Mouse (Mus musculus): ENCODE results near the gene Nutm1. TPM values are rescaled to one million over a fixed set of nuclear protein-coding genes. Genes with fewer than 3 reads are reported as not detected.
"Not testable (repeated sequence)": the region's sequence is repeated elsewhere in the genome, so short reads cannot be mapped to it uniquely, and the experiment has no call there.

Gene Nutm1
- not detected in 2 replicates for polyA plus RNA-seq (2014; fragmentation: Nextera tagmentation; extraction: Ambion mirVana)

DNA sequence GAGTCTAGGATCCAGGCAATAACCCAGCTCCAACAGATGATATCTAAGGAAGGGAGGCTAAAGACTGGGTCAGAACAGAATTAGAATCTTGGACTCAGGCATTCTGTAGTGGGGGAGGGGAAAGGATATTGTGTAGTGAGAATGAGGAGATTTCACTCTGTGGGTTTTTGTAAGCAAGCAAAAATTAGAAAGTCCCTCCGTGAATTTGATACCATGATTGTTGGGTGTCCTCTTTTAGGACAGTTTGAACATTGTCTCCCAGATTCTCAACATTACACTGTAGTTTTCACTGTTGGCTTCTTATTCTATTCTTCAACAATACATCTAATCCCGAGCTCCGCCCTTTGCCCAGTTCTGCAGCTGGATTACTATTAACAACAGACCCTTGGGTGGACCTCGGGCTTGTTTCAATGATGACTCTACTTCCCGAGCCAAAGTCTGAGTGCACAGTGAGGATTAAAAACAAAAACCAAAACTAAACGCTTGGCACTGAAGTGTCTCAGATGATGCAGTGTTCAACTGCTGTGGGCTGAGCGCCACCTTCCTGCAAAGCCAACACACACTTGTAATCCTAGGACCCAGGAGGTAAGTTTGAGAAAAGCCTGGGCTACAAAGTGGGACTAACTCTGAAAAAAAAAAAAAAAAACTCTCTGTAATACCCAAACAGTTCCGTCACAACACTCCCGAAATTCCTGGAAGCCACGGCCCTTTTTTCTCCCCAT lies at the start of gene Nutm1:
Nutm1 (minus strand) TSS at position 51 of the 722 bp plus-strand sequence.
- H3K4me1 ChIP-seq (ENCODE audit: control insufficient read depth, insufficient read depth, low read length): no peaks in the 10 kb centered on the region
- H3K36me3 ChIP-seq (ENCODE audit: control insufficient read depth, insufficient read depth, low read length): no peaks in the 10 kb centered on the region
- H3K27ac ChIP-seq (replicated peaks; ENCODE audit: low read depth, low read length): no peak within 1 kb of the TSS
- ATAC-seq (ENCODE audit: insufficient number of reproducible peaks, low FRiP score, low TSS enrichment, low read depth) (no peak), DNase-seq (ENCODE audit: low spot score) (no peak)
- H3K9ac ChIP-seq (ENCODE audit: low read length): no peak within 1 kb of the TSS
- no peak within 1 kb of the TSS for H3K4me2 ChIP-seq (ENCODE audit: low read depth, severe bottlenecking)
- no peak within 1 kb of the TSS for H3K4me3 ChIP-seq (ENCODE audit: low read depth, low read length)
- WGBS: 81% methylated on average over 10 of the region's 10 CpGs
- no peaks in the 10 kb centered on the region for H3K27me3 ChIP-seq (ENCODE audit: control insufficient read depth, insufficient read depth, low read length)
- H3K9me3 ChIP-seq (ENCODE audit: control insufficient read depth, low read length): no peaks in the 10 kb centered on the region

DNA sequence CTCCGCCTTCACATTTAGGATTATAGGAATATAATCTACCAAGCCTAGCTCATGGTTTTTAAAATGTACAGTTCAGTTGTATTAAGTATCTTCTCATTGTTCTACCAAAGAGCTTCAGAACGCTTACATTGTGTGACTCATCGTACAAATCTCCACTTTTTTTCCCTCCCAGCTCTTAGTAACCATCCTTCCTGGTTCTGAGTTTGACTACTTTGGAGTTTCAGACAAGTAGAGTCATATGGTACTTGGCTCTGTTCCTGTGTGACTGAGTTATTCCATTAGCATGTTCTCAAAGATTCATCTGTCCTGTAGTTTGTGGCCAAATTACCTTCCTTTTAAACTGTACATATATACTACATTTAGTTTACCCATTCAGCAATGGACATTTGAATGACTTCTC lies 49.6 kb upstream of the Nutm1 start:
- no peak overlapping the region for H3K27ac ChIP-seq (replicated peaks; ENCODE audit: low read depth, low read length)
- no peaks in the 10 kb centered on the region for H3K9me3 ChIP-seq (ENCODE audit: control insufficient read depth, low read length)
- H3K4me3 ChIP-seq (ENCODE audit: low read depth, low read length): no peak overlapping the region
- no peak for ATAC-seq (ENCODE audit: insufficient number of reproducible peaks, low FRiP score, low TSS enrichment, low read depth)
- DNase-seq (ENCODE audit: low spot score): no peak
- H3K9ac ChIP-seq (ENCODE audit: low read length): no peak overlapping the region
- no peak overlapping the region for H3K4me2 ChIP-seq (ENCODE audit: low read depth, severe bottlenecking)
- no peaks in the 10 kb centered on the region for H3K27me3 ChIP-seq (ENCODE audit: control insufficient read depth, insufficient read depth, low read length)
- H3K4me1 ChIP-seq (ENCODE audit: control insufficient read depth, insufficient read depth, low read length): no peaks in the 10 kb centered on the region
- WGBS: 96% methylated on average over 3 of the region's 3 CpGs
- no peaks in the 10 kb centered on the region for H3K36me3 ChIP-seq (ENCODE audit: control insufficient read depth, insufficient read depth, low read length)

DNA sequence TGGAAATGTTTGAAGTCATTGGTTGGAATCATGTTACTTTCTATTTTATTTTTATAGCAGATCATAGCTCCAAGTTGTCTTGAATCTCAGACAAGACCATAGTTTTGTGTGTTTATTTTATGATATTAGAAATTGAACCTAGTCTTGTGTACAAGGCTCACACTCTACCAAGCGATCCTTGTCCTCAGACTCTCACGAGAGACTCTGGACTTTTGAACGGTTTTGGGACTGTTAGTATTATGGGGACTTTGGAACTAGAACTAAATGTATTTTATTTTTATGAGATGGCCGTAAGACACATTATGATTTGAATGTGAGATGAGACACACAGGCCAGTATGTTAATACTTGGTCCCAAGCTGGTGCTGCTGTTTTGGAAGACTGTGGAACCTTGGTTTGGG lies 39.1 kb upstream of the Nutm1 start:
- H3K9me3 ChIP-seq (ENCODE audit: control insufficient read depth, low read length): no peaks in the 10 kb centered on the region
- no peak overlapping the region for H3K27ac ChIP-seq (replicated peaks; ENCODE audit: low read depth, low read length)
- H3K4me3 ChIP-seq (ENCODE audit: low read depth, low read length): no peak overlapping the region
- H3K27me3 ChIP-seq (ENCODE audit: control insufficient read depth, insufficient read depth, low read length): no peaks in the 10 kb centered on the region
- H3K4me2 ChIP-seq (ENCODE audit: low read depth, severe bottlenecking): no peak overlapping the region
- DNase-seq (ENCODE audit: low spot score): no peak
- no peaks in the 10 kb centered on the region for H3K4me1 ChIP-seq (ENCODE audit: control insufficient read depth, insufficient read depth, low read length)
- no peak for ATAC-seq (ENCODE audit: insufficient number of reproducible peaks, low FRiP score, low TSS enrichment, low read depth)
- WGBS: 91% methylated on average over 4 of the region's 4 CpGs
- H3K9ac ChIP-seq (ENCODE audit: low read length): no peak overlapping the region
- H3K36me3 ChIP-seq (ENCODE audit: control insufficient read depth, insufficient read depth, low read length): no peaks in the 10 kb centered on the region

DNA sequence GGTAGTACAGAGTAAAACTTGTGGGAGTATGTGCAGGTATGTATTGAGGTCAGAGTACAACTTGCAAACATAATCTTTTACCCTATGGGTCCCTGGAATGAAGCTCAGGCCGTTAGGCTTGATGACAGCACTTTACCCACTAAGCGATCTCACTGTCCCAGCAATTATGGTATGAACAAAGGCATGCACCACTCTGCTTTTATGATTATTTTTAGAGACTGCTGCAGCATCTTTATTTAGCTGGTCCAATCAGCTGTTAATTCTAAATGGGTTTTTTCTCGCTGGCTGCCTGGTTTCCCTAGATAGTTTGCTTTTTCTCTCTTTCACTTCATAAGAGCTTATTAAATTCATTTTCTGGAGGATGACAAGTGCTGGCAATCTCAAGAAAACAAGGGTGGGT lies 37.1 kb upstream of the Nutm1 start:
- no peaks in the 10 kb centered on the region for H3K4me1 ChIP-seq (ENCODE audit: control insufficient read depth, insufficient read depth, low read length)
- H3K9ac ChIP-seq (ENCODE audit: low read length): no peak overlapping the region
- H3K9me3 ChIP-seq (ENCODE audit: control insufficient read depth, low read length): no peaks in the 10 kb centered on the region
- no peaks in the 10 kb centered on the region for H3K27me3 ChIP-seq (ENCODE audit: control insufficient read depth, insufficient read depth, low read length)
- ATAC-seq (ENCODE audit: insufficient number of reproducible peaks, low FRiP score, low TSS enrichment, low read depth) (no peak), DNase-seq (ENCODE audit: low spot score) (no peak)
- H3K4me2 ChIP-seq (ENCODE audit: low read depth, severe bottlenecking): no peak overlapping the region
- WGBS: 90% methylated on average over 3 of the region's 3 CpGs
- no peak overlapping the region for H3K4me3 ChIP-seq (ENCODE audit: low read depth, low read length)
- no peak overlapping the region for H3K27ac ChIP-seq (replicated peaks; ENCODE audit: low read depth, low read length)
- no peaks in the 10 kb centered on the region for H3K36me3 ChIP-seq (ENCODE audit: control insufficient read depth, insufficient read depth, low read length)

DNA sequence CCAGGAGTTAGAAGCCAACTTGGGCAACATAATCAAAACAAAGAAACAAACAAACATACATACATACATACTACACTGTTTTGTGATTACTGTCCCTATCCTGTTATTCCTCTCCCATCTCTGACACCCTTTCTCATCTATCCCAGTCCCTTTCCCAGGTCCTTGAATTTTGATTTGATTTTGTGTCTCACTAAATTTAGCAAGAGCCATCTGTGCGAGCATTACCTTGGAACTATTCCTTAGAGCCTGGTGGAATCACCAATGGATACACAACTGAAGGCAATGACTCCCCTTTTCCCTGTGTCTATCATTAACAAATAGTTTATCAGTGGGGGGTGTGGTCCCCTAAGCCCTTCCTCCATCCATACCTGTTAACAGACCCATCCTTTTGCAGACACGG lies 33.7 kb upstream of the Nutm1 start:
- Histone ChIP-seq H3K36me3 (ENCODE audit: control insufficient read depth, insufficient read depth, low read length) (no peaks in the 10 kb centered on the region), H3K4me3 (ENCODE audit: low read depth, low read length) (no peak overlapping the region)
- WGBS: 91% methylated on average over 2 of the region's 2 CpGs

GRCm38 (mm10) chr2:112289507-112289906 lies 30.4 kb upstream of the Nutm1 start:
- WGBS: 91% methylated on average over 3 of the region's 3 CpGs
- Histone ChIP-seq H3K36me3 (ENCODE audit: control insufficient read depth, insufficient read depth, low read length) (no peaks in the 10 kb centered on the region), H3K9me3 (ENCODE audit: control insufficient read depth, low read length) (no peaks in the 10 kb centered on the region), H3K4me3 (ENCODE audit: low read depth, low read length) (no peak overlapping the region), H3K9ac (ENCODE audit: low read length) (no peak overlapping the region), H3K4me2 (ENCODE audit: low read depth, severe bottlenecking) (no peak overlapping the region), H3K4me1 (ENCODE audit: control insufficient read depth, insufficient read depth, low read length) (no peaks in the 10 kb centered on the region), H3K27ac (replicated peaks; ENCODE audit: low read depth, low read length) (no peak overlapping the region), H3K27me3 (ENCODE audit: control insufficient read depth, insufficient read depth, low read length) (no peaks in the 10 kb centered on the region)
- no peak for DNase-seq (ENCODE audit: low spot score)
- no peak for ATAC-seq (ENCODE audit: insufficient number of reproducible peaks, low FRiP score, low TSS enrichment, low read depth)

More for the DNA sequence above, 33.7 kb upstream of the Nutm1 start:
- Histone ChIP-seq H3K27me3 (ENCODE audit: control insufficient read depth, insufficient read depth, low read length) (no peaks in the 10 kb centered on the region), H3K27ac (replicated peaks; ENCODE audit: low read depth, low read length) (no peak overlapping the region), H3K9ac (ENCODE audit: low read length) (no peak overlapping the region), H3K9me3 (ENCODE audit: control insufficient read depth, low read length) (no peaks in the 10 kb centered on the region), H3K4me1 (ENCODE audit: control insufficient read depth, insufficient read depth, low read length) (no peaks in the 10 kb centered on the region), H3K4me2 (ENCODE audit: low read depth, severe bottlenecking) (no peak overlapping the region)
- no peak for ATAC-seq (ENCODE audit: insufficient number of reproducible peaks, low FRiP score, low TSS enrichment, low read depth)
- no peak for DNase-seq (ENCODE audit: low spot score)

DNA sequence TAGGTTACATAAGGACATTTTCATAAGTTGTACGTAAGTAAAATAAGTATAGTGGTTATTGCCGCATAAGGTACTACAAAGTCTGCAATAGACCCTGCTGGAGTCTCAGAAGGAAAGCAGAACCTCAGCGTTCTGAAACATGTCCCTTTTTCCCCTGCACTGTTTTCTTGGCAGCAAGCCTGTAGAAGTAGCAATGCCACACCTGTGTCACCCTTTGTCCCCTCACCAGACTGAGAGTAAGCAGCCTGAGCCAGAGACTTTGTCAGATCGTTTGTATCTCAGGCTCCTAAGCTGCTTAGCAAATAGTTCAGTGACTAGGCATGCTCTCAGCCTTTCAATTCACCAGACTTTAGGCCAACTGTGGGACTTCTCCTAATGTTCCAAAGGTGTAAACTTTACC lies 28.0 kb upstream of the Nutm1 start:
- no peak for DNase-seq (ENCODE audit: low spot score)
- Histone ChIP-seq H3K9me3 (ENCODE audit: control insufficient read depth, low read length) (no peaks in the 10 kb centered on the region), H3K36me3 (ENCODE audit: control insufficient read depth, insufficient read depth, low read length) (no peaks in the 10 kb centered on the region), H3K4me1 (ENCODE audit: control insufficient read depth, insufficient read depth, low read length) (peaks cover 3% of the 10 kb centered on the region; the same call in 1 of the 2 replicates), H3K4me2 (ENCODE audit: low read depth, severe bottlenecking) (no peak overlapping the region), H3K4me3 (ENCODE audit: low read depth, low read length) (no peak overlapping the region), H3K9ac (ENCODE audit: low read length) (no peak overlapping the region), H3K27me3 (ENCODE audit: control insufficient read depth, insufficient read depth, low read length) (no peaks in the 10 kb centered on the region), H3K27ac (replicated peaks; ENCODE audit: low read depth, low read length) (no peak overlapping the region)
- WGBS: 76% methylated on average over 4 of the region's 4 CpGs
- ATAC-seq (ENCODE audit: insufficient number of reproducible peaks, low FRiP score, low TSS enrichment, low read depth): no peak

GRCm38 (mm10) chr2:112286062-112286461 lies 27.0 kb upstream of the Nutm1 start:
- not testable (repeated sequence) for H3K4me1 ChIP-seq (ENCODE audit: control insufficient read depth, insufficient read depth, low read length); H3K4me2 ChIP-seq (ENCODE audit: low read depth, severe bottlenecking); H3K9me3 ChIP-seq (ENCODE audit: control insufficient read depth, low read length); H3K36me3 ChIP-seq (ENCODE audit: control insufficient read depth, insufficient read depth, low read length); DNase-seq (ENCODE audit: low spot score); H3K9ac ChIP-seq (ENCODE audit: low read length); H3K4me3 ChIP-seq (ENCODE audit: low read depth, low read length); H3K27me3 ChIP-seq (ENCODE audit: control insufficient read depth, insufficient read depth, low read length); ATAC-seq (ENCODE audit: insufficient number of reproducible peaks, low FRiP score, low TSS enrichment, low read depth); H3K27ac ChIP-seq (replicated peaks; ENCODE audit: low read depth, low read length)
- 93% methylated on average over 1 of the region's 1 CpGs for WGBS

GRCm38 (mm10) chr2:112285031-112285390 lies 25.9 kb upstream of the Nutm1 start:
- Histone ChIP-seq H3K27me3 (ENCODE audit: control insufficient read depth, insufficient read depth, low read length) (no peaks in the 10 kb centered on the region), H3K9me3 (ENCODE audit: control insufficient read depth, low read length) (no peaks in the 10 kb centered on the region), H3K4me1 (ENCODE audit: control insufficient read depth, insufficient read depth, low read length) (peaks cover 3% of the 10 kb centered on the region; the same call in 1 of the 2 replicates), H3K4me3 (ENCODE audit: low read depth, low read length) (peak overlapping the region; percentile 36), H3K27ac (replicated peaks; ENCODE audit: low read depth, low read length) (no peak overlapping the region), H3K9ac (ENCODE audit: low read length) (no peak overlapping the region), H3K36me3 (ENCODE audit: control insufficient read depth, insufficient read depth, low read length) (no peaks in the 10 kb centered on the region), H3K4me2 (ENCODE audit: low read depth, severe bottlenecking) (peak overlapping the region; percentile 74)
- 64% methylated on average over 6 of the region's 6 CpGs for WGBS
- ATAC-seq (ENCODE audit: insufficient number of reproducible peaks, low FRiP score, low TSS enrichment, low read depth) (no peak), DNase-seq (ENCODE audit: low spot score) (no peak)
